Mouse (Mus musculus): Measurements from ENCODE around the gene Tex12. TPM values are rescaled to one million over a fixed set of nuclear protein-coding genes. Genes with fewer than 3 reads are reported as not detected.

The Tex12 gene
- total RNA-seq, 2 experiments from 2014 or later, result not detected

DNA sequence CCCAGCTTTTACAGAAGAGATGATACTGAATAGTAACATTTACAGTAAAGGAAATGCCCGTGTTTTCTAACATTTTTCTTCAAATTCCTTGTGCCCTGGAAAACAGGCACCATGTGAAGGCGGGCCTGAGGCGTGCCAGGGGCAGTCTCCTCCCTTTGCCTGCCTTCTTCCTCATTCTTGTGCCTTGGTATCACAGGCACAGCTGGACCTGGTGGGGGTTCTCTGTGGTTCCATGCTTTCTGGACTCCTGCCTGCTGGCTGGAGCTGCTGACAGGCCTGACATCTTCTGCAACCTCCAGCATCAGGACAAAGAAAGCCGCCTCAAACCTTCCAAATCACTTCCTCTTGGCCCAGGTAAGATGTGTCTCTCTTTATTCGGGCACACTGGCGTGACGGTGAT lies 4.0 kb upstream of the Tex12 start:
- ATAC-seq (replicated peaks; ENCODE audit: low FRiP score, poor library complexity, severe bottlenecking), result no peak

DNA sequence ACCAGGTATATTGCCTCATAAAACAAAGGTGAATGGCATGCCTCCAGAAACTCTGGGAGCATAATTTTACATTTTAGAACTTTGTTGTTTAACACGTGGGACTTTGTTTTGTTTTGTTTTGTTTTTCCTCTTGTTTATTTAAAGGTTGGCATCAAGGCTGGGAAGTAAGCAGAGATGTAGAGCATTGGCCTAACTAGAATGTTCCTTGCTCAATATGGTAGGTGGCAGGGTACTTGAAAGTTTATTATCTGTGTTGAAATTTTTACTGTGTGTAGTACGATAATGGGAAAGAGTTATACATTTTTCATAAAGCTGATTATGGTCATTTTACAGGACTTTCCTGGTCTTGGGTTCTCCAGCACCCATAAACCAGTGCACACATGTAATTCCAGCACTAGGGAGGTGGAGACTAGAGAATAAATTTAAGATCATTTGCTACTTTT lies 814 bp upstream of the Tex12 start:
- ATAC-seq (replicated peaks; ENCODE audit: low FRiP score, poor library complexity, severe bottlenecking), result no peak

- ATAC-seq (replicated peaks; ENCODE audit: low FRiP score, poor library complexity, severe bottlenecking), result no peak
Observed at GRCm38 (mm10) chr9:50555094-50555446, 6.1 kb downstream of the Tex12 start, which contains the start of gene Bco2. TSS of gene Bco2 (minus strand) at chr9:50555181.

DNA sequence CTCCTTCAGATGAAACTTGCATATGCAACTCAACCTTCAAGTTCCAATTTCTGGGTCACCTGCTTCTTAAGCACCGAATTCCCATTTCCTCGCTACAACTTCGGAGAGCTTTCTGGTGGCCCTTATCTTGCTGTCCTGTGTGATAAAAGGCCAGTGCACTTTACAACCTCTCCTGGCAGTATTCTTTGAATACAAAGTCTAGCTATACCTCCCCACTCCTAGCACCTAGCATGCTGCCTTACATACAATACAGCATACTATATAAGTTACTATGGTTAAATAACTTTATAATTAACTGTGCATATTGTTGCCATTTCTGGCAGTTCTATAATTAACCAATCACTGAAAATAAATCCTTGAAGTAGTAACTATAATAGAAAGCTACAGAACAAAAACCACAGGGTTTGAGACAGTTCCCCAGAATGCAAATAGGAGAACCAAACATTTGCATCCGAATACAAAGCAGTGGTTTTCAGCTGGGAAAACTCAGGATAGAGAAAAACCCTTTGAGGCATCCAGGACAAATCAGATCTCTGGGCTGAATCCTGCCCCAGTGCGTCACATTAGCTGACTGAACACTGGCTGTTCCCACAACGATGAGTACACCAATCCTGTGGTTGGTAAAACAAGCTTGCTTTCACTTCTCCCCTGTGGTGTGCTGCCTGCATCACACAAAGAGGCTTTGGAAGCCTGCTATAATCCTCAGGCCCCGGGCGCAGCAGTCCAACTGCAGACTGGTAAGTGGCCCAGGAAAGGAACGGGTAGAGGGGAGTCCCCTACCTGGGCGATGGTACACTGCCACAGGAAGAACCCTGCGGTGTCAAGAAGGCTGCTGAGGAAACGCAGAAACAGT lies 6.7 kb downstream of the Tex12 start, which contains the start of gene Il18:
Il18 (plus strand) TSS at position 587 of the 853 bp plus-strand sequence.
- no peak for ATAC-seq (replicated peaks; ENCODE audit: low FRiP score, poor library complexity, severe bottlenecking)

DNA sequence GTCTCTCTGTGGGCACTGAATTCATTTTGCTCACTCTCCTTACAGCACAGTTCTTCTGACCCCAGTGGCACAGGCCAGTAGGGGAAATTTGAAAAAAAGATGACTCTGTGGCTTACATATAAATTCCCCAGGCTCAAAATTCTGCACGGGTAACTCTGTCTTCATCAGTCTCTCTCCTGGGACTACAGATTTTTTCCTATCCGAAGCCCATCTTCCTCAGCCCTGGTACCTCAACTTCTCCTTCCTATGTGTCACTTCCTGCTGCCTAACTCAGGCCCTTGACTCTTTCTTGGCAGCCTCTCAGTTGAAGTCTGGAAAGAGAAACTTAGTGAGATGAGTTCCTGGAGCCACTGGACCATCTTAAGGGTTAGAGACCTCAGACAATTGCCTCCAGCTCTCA lies 7.6 kb downstream of the Tex12 start:
- ATAC-seq (replicated peaks; ENCODE audit: low FRiP score, poor library complexity, severe bottlenecking), result no peak

DNA sequence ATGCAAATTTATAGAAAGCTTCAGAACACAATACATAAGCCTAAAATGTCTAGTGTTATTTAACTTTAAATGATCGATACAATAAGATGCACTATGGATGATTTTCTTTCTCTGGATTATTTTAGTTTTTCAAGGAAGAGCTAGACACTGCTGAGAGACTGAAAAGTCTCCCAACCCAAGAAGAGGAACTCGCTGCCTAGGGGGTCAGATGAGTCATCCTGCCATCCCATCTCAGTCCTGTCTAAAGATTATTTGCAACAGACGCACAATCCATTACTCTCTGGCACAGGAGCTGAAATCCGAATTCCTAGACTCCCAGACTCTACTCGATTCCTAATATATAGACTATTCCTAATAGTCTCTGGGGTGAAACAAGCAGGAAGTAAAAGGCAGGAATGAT lies 8.9 kb downstream of the Tex12 start:
- ATAC-seq (replicated peaks; ENCODE audit: low FRiP score, poor library complexity, severe bottlenecking), result no peak

DNA sequence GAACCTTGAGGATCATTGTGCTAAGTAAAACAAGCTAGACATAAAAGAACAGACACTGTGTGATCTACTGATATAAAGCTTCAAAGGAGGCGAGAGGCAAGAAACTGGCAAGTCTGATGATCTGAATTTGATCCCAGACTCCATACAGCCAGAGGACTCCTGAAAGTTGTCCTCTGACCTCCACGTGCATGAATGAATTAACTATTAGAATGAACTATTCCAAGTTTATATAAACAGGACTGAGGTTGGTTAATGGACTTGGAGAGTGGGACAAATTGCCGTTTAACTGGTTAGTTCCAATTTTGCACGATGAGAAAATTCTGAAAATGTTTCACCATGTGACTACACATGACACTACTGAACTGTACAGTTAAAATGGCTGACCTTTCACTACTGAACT lies 12.2 kb downstream of the Tex12 start:
- no peak for ATAC-seq (replicated peaks; ENCODE audit: low FRiP score, poor library complexity, severe bottlenecking)

- no peak for ATAC-seq (replicated peaks; ENCODE audit: low FRiP score, poor library complexity, severe bottlenecking)
Observed at GRCm38 (mm10) chr9:50547859-50548478, 13.2 kb downstream of the Tex12 start.

DNA sequence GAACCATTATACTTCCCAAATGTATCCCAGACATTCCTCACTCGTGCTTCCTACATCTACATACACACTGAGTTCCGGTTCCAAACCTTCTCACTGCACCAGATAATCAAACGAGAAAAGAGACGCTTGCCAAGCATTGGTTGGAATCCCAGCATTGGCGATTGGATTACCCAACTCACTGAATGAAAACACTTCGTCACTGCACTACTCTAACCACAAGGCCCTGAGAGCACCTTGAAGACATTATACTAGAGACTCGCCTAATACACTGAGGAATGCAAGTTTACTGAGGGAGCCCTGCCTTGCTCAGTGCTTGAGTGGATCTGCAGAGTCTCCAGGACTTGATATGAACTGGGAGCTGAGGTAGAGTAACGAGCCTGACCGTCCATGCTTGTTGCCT lies 18.7 kb downstream of the Tex12 start:
- no peak for ATAC-seq (replicated peaks; ENCODE audit: low FRiP score, poor library complexity, severe bottlenecking)

GRCm38 (mm10) chr9:50540170-50540569 lies 21.0 kb downstream of the Tex12 start:
- no peak for ATAC-seq (replicated peaks; ENCODE audit: low FRiP score, poor library complexity, severe bottlenecking)

DNA sequence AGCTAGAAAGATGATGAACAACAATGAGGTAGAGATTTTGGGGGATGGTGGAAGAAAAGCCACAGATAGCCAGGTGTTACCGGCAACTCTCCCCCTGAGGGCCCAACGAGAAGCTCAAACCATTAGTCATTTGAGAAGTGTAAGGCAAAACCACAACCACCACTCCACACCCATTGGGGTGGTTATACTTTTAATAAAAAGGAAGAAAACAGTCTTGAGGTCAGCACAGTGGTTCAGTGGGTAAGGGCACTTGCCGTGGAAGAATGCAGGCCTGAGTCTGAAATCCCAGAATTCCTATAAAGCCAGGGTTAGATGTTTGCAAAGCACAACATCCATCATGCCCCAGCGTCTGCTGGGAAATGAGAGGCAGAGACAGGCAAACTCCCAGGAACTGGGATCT lies 23.8 kb downstream of the Tex12 start:
- no peak for ATAC-seq (replicated peaks; ENCODE audit: low FRiP score, poor library complexity, severe bottlenecking)

DNA sequence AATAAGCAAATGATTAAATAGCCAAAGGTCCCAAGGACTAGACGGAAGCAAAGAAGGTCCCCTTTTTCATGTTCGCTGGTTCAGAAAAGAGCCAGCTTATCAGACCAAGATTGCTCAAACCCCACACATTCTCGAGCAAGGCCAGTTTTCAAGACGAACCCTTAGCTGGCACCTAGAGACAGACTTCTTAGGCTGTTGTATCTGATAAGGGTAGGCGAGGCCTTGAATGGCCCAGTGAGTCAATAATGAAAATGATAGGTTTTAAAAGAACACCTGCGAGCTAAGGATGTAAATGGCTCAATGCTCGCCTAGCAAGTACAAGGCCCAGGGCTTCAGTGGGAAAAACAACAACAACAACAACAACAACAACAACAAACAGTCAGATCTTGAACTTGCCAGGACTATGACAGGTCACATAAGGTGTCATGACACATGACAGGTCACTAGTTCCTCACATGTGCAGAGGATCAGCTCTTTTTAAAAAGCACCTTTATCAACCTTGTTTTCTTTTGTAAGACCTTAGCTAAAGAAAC lies 24.5 kb downstream of the Tex12 start:
- ATAC-seq (replicated peaks; ENCODE audit: low FRiP score, poor library complexity, severe bottlenecking), result no peak

DNA sequence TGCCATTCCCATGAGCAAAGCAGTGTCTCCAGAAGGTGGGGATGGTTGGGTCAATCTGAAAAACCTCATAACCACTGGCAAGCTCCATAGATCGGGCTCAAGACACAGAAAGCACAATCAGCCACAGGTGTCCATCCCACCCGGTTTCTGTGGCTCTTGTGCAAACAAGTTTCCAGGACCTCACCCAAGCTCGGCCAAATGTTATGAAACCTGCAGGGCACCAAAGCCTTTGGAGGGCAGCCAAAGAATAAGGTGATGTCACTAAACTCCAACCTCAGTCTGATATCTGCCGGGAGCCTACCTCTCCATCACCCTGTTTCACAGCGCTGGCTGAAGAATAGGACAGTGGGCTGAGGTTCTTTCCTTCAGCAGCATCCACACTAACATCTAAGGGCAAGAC lies 25.2 kb downstream of the Tex12 start:
- ATAC-seq (replicated peaks; ENCODE audit: low FRiP score, poor library complexity, severe bottlenecking), result no peak

GRCm38 (mm10) chr9:50533791-50534190 lies 27.3 kb downstream of the Tex12 start:
- peak; percentile 21 for ATAC-seq (replicated peaks; ENCODE audit: low FRiP score, poor library complexity, severe bottlenecking)

DNA sequence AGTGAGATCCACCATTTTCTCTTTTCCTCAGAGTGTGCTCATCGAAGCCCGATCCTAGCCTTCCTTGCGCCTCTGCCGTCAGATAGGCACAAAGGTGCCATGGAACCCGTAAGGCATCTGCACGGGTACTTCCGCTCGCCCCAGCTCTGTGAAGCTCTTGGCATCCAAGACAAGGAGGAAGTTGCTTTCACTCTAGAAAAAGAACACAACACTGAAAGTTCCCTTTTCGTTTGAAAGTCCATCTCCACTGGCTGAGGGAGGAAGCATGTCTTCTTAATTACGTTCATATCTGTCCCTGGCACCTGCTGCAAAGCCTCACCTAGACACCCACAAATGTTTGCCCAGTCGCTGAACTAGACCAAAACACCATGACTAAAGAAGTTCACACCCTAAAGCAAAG lies 27.8 kb downstream of the Tex12 start:
- ATAC-seq (replicated peaks; ENCODE audit: low FRiP score, poor library complexity, severe bottlenecking), result peak; percentile 76

DNA sequence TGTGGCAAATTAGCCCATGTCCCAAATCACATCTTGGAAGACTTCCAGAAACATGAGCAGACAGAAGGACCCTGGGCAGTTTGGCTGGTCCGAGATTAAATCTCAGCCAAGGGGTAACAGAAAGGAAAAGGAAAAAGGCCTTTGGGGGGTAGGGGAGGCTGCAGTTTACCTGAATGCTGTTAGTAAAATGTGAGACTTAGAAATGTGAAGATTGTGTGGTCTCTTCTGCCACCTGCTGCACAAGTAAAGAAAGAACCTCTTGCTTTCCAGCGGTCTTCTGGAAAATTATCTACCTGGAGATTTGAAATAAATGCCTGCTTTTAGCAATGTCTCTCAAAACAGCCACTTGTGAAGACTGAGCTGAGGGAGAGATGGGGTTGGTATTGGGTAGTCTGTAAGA lies 30.2 kb downstream of the Tex12 start:
- ATAC-seq (replicated peaks; ENCODE audit: low FRiP score, poor library complexity, severe bottlenecking), result no peak

GRCm38 (mm10) chr9:50528293-50528892 lies 32.7 kb downstream of the Tex12 start, which contains the start of gene Pts:
TSS of gene Pts (minus strand) at chr9:50528724.
- ATAC-seq (replicated peaks; ENCODE audit: low FRiP score, poor library complexity, severe bottlenecking), result peak; percentile 91

DNA sequence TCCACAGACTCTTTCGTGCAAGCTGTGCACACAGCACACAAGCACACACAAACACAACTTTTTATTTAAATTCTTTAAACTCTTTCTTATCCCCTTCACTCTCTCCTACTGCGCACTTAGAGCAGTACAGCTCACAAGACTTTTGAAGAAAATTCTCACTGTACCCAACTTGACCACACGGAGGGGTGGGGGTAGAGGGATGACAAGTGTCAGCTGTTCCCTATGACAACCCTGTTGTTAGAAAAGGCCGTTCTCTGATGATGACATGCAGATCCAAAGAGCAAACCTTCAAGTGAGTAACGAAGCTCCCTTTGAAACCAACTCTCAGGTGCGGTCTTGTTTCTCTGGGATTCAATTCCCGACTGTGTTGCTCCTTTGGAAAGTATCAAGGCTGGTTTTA lies 33.3 kb downstream of the Tex12 start:
- ATAC-seq (replicated peaks; ENCODE audit: low FRiP score, poor library complexity, severe bottlenecking), result peak; percentile 17

DNA sequence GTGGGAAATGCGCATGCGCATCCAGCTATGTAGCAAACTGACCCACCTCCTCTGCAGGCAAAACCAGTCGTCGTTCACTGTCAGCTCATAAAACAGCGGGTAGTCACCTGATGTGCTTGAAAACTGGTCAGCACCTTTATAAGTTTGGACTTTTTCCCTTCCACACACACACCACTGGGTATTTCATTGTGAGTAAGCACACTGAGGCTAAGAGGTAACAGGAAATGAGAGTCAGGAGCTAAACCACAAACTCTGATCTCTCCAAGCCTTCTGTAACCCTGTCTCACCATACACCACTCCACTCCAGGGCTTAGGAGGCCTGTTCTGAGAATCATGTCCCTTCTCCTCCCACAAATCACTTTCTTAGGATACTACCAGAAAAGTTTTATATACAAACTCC lies 35.5 kb downstream of the Tex12 start:
- no peak for ATAC-seq (replicated peaks; ENCODE audit: low FRiP score, poor library complexity, severe bottlenecking)

DNA sequence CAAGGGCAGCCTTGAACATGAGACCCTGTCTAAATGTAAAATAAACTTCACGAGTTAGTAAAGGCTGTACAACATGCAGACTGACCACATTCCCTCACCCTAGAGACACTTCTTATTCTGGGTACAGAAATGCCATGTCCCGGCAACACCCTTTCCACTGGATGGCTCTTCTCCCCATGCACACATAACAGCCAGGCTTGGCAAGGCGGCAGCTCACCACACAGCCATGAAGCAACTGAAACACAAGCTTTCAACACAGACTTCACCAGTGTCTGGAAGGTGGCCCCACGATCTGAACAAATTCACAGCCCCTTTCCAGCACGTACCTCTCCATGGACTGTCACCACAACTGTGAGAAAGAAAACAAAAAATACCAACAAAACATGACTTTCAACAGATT lies 36.2 kb downstream of the Tex12 start:
- no peak for ATAC-seq (replicated peaks; ENCODE audit: low FRiP score, poor library complexity, severe bottlenecking)

DNA sequence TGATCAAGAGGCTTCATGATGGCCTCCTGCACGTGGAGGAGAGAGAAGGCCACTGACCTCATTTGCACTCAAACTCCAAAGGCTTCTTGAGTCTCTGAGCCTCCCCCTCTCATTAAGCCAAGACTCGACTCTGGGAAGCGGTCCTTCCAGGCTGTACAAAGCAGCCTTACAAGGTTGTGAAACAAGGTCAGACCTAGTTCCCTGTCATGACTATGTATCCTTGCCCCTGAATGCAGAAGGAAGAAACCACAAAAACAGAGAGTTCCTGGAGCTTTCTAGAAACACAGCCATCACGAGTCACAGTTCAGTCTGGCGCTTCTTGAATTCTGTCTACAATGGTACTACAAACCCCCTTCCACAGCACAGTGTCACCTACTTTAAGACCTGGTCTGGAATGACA lies 38.6 kb downstream of the Tex12 start:
- ATAC-seq (replicated peaks; ENCODE audit: low FRiP score, poor library complexity, severe bottlenecking), result no peak
